Mouse (Mus musculus): ENCODE results near the gene Apom. TPM values are rescaled to one million over a fixed set of nuclear protein-coding genes. Genes with fewer than 3 reads are reported as not detected.
A peak's percentile ranks its signal among the peaks of the same experiment; 100 is the strongest.

Apom gene
- polyA plus RNA-seq, 1 experiment from 2014 or later, result 573 TPM

DNA sequence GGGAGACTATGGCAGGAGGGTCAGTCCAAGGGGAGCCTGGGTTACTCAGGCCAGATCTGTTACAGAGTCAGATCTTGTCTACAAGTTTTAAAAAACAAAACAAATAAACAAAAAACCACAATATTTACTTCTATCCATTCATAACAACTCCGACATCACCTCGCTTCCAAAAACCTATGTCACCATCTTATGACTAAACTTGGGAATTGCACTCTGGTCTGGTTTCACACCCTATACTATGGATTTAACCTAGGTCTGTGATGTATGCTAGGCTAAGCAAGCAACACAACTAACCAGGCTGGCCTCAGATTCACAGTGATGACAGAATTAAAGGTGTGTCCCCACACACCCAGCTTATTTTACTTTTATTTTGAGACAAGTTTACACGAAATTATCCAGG, 25.3 kb downstream of the Apom start:
- H3K4me2 ChIP-seq, result no peak overlapping the region
- H3K9ac ChIP-seq, result peak overlapping the region; percentile 67; the same call in 1 of the 2 replicates
- WGBS (ENCODE audit: insufficient replicate concordance), result 53% methylated on average over 3 of the region's 3 CpGs
- no peak overlapping the region for H3K27ac ChIP-seq
- no peaks in the 10 kb centered on the region for H3K9me3 ChIP-seq (replicated peaks)
- ATAC-seq (ENCODE audit: low read depth) (no peak), DNase-seq (no peak)
- peaks cover 49% of the 10 kb centered on the region for H3K4me1 ChIP-seq (replicated peaks)
- peaks cover 23% of the 10 kb centered on the region for H3K36me3 ChIP-seq
- H3K27me3 ChIP-seq, result no peaks in the 10 kb centered on the region
- no peak overlapping the region for H3K4me3 ChIP-seq (replicated peaks)

DNA sequence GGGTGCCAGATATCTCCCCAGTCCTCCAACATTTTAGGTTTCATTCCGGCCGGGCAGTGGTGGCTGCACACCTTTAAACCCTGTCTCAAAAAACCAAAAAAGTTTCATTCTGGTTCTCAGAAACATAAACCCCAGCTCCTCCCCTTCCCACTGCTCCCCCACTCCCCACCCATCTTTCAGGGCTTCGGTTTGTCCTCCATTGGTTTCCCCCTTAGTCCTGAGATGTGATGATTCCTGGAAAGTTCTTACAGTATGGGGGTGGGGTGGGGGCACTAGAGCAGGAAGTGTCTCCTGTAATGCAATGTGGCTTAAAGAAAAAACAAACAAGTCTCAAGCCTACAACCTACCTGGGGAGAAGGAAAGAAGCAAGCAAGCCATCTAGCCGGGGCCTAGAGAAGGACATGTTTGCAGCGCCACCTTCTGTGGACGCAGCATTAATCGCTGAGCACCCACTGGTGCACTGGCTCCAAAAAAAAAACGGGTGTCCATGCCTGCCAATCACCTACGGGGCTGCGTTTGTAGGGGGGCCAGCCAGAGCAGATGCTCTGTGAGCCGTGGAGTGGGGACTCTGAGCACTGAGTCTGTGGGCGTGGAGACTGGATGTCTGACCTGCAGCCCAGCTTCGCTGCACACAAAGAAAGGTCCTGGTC, 26.0 kb downstream of the Apom start:
- Histone ChIP-seq H3K9me3 (replicated peaks) (no peaks in the 10 kb centered on the region), H3K4me3 (replicated peaks) (no peak overlapping the region), H3K4me1 (replicated peaks) (peaks cover 54% of the 10 kb centered on the region), H3K27me3 (no peaks in the 10 kb centered on the region), H3K4me2 (peak overlapping the region; percentile 18), H3K27ac (peak overlapping the region; percentile 92), H3K36me3 (peaks cover 30% of the 10 kb centered on the region), H3K9ac (peak overlapping the region; percentile 67)
- 26% methylated on average over 13 of the region's 13 CpGs for WGBS (ENCODE audit: insufficient replicate concordance)
- ATAC-seq (ENCODE audit: low read depth) (no peak; the same call in 1 of the 2 replicates), DNase-seq (peak; percentile 40)

DNA sequence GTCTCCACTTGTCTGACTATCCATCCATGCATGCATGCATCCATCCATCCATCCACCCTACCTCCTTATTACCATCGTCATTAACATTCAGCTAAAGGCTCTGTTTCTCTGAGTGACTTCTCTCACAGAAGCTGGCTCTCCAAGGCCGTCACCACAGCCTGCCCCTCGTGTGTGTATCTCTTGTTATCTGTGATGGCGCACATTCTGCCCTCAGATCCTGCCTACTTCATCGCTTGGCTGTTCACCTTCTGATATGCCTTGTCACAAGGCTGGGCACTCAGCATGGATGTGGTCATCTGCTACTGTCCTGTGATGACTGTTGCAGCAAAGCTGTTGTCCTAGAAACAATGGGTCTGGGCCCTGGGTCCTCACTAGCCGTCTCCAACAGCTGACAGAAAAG, 27.1 kb downstream of the Apom start:
- no peaks in the 10 kb centered on the region for H3K9me3 ChIP-seq (replicated peaks)
- ATAC-seq (ENCODE audit: low read depth) (peak; percentile 89), DNase-seq (peak; percentile 76)
- 20% methylated on average over 6 of the region's 6 CpGs for WGBS (ENCODE audit: insufficient replicate concordance)
- H3K9ac ChIP-seq, result peak overlapping the region; percentile 67
- peak overlapping the region; percentile 7; the same call in 1 of the 2 replicates for H3K4me3 ChIP-seq (replicated peaks)
- peak overlapping the region; percentile 48 for H3K4me2 ChIP-seq
- H3K36me3 ChIP-seq, result peaks cover 41% of the 10 kb centered on the region
- H3K27ac ChIP-seq, result peak overlapping the region; percentile 92
- H3K27me3 ChIP-seq, result no peaks in the 10 kb centered on the region
- peaks cover 64% of the 10 kb centered on the region for H3K4me1 ChIP-seq (replicated peaks)

DNA sequence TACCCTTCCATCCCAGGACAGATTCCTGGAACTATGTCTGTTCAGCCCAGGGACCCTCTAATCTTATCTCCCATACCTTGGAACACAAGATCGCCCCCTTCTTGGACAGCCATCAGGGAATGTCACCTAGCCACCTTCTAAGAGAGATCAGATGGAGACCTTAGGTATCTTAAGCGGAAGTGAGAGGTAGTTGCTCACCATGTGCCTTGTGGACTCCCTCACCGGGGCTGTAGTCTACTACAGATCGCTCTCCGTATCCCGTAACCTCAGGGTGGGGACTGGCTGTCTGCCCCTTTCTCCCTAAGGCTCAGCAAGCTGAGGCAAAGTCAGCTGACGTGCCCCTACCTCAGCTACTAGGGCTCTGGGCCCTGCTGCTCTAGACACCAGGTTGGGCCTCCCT, 27.8 kb downstream of the Apom start:
- peak overlapping the region; percentile 92 for H3K27ac ChIP-seq
- ATAC-seq (ENCODE audit: low read depth) (no peak), DNase-seq (no peak)
- no peaks in the 10 kb centered on the region for H3K27me3 ChIP-seq
- 65% methylated on average over 7 of the region's 7 CpGs for WGBS (ENCODE audit: insufficient replicate concordance)
- peak overlapping the region; percentile 7 for H3K4me3 ChIP-seq (replicated peaks)
- H3K36me3 ChIP-seq, result peaks cover 48% of the 10 kb centered on the region
- peaks cover 64% of the 10 kb centered on the region for H3K4me1 ChIP-seq (replicated peaks)
- peak overlapping the region; percentile 48 for H3K4me2 ChIP-seq
- no peaks in the 10 kb centered on the region for H3K9me3 ChIP-seq (replicated peaks)
- H3K9ac ChIP-seq, result peak overlapping the region; percentile 67

DNA sequence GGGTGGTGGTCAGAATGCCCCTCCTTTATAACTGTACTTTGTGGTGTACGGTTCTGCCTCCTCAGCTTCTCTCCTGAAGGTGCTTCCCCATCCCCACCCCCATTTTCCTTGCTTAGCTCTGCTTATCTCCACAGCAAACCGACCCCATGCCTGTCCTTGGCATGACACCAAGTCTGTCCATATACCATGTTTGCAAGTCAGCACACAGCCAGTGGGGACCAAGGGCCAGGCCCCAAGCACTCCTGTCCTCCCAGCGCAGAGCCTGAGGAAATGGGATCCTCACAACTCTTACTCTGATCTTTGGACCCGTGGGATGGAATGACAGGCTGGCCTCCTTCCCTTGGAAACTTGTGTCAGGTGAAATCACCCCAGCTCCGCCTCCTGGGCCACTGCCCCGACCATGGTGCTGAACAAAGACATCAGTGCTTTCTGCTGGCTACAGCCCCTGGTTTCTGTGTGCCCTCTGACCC, 28.6 kb downstream of the Apom start:
- H3K27me3 ChIP-seq, result no peaks in the 10 kb centered on the region
- ATAC-seq (ENCODE audit: low read depth) (no peak), DNase-seq (no peak)
- whole genome bisulfite sequencing (ENCODE audit: insufficient replicate concordance), result 53% methylated on average over 6 of the region's 6 CpGs
- H3K27ac ChIP-seq, result peak overlapping the region; percentile 92
- H3K36me3 ChIP-seq, result peaks cover 56% of the 10 kb centered on the region
- no peaks in the 10 kb centered on the region for H3K9me3 ChIP-seq (replicated peaks)
- H3K4me1 ChIP-seq (replicated peaks), result peaks cover 64% of the 10 kb centered on the region
- H3K4me3 ChIP-seq (replicated peaks), result no peak overlapping the region
- no peak overlapping the region for H3K4me2 ChIP-seq
- H3K9ac ChIP-seq, result peak overlapping the region; percentile 67

DNA sequence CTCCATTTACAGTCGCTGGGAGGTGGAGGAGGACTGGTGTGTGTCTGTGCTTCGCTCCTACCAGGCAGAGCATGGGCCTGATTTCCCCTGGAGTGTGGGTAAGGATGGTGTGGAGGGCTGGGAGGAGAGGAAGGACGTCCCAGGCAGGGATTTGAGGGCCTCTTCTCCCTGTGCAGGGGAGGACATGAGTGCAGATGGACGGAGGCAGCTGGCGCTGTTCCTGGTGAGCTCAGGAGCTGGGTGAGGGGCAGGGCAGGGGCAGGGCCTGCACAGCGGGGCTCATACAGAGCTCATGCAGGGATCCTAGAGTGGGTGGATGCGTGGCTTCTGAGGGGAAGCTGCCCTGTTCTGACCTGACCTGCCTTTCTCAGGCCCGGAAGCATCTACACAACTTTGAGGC, 29.6 kb downstream of the Apom start:
- H3K4me1 ChIP-seq (replicated peaks), result peaks cover 64% of the 10 kb centered on the region
- DNase-seq (no peak), ATAC-seq (ENCODE audit: low read depth) (no peak)
- no peaks in the 10 kb centered on the region for H3K9me3 ChIP-seq (replicated peaks)
- H3K9ac ChIP-seq, result no peak overlapping the region
- H3K27ac ChIP-seq, result peak overlapping the region; percentile 92
- H3K27me3 ChIP-seq, result no peaks in the 10 kb centered on the region
- 71% methylated on average over 8 of the region's 8 CpGs for WGBS (ENCODE audit: insufficient replicate concordance)
- no peak overlapping the region for H3K4me3 ChIP-seq (replicated peaks)
- H3K4me2 ChIP-seq, result no peak overlapping the region
- peaks cover 64% of the 10 kb centered on the region for H3K36me3 ChIP-seq

DNA sequence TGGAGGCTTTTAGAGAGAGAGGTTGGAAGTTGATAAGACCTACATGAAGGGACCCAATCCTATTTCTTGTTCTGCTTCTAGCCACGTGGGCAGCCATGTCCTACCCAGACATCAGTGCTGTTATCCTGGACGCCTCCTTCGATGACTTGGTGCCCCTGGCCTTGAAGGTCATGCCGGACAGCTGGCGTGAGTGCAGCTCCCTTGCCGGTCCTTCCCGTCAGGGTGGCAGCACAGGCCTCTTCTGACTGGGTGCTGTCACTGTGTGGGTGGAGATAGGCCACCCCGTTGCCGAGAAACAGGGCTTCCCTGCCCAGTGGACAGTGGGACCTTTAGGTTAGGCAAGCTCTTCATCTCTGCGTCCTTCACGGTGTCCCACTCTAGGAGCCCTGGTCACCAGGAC, 30.7 kb downstream of the Apom start:
- Histone ChIP-seq H3K9me3 (replicated peaks) (no peaks in the 10 kb centered on the region), H3K27ac (peak overlapping the region; percentile 1; the same call in 1 of the 2 replicates), H3K4me3 (replicated peaks) (no peak overlapping the region), H3K4me2 (no peak overlapping the region), H3K27me3 (no peaks in the 10 kb centered on the region), H3K9ac (no peak overlapping the region), H3K4me1 (replicated peaks) (peaks cover 61% of the 10 kb centered on the region), H3K36me3 (peaks cover 75% of the 10 kb centered on the region)
- DNase-seq (no peak), ATAC-seq (ENCODE audit: low read depth) (no peak)
- WGBS (ENCODE audit: insufficient replicate concordance), result 84% methylated on average over 11 of the region's 11 CpGs

DNA sequence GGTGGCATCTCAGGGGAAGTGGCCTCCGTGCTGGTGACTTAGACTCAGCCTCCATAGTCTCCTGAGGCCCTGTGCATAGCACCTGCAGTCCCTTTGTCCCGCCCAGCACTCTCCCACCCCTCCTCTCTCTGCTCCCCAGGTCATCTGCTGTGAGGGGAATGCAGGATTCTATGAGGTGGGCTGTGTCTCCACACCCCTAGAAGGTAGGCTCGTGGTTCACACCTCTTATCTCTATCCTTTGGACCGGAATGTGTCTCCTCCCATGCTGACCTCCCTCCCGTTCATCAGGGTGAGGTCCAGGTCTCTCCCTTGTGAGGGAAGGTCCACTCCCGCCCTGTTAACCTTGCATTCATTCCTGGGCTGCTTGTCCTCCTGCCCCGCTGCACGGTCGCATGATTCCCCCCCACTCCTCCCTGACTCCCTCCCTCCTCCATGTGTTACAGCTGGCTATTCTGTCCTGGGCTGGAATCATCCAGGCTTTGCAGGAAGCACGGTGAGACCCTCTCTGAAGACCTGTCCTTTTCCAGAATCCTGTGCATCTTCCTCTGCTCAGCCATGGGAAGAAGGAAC, 31.6 kb downstream of the Apom start:
- WGBS (ENCODE audit: insufficient replicate concordance), result 72% methylated on average over 10 of the region's 10 CpGs
- Histone ChIP-seq H3K27ac (no peak overlapping the region), H3K9ac (no peak overlapping the region), H3K27me3 (no peaks in the 10 kb centered on the region), H3K4me3 (replicated peaks) (no peak overlapping the region), H3K4me2 (no peak overlapping the region), H3K9me3 (replicated peaks) (no peaks in the 10 kb centered on the region), H3K36me3 (peaks cover 84% of the 10 kb centered on the region), H3K4me1 (replicated peaks) (peaks cover 52% of the 10 kb centered on the region)
- no peak for DNase-seq
- ATAC-seq (ENCODE audit: low read depth), result no peak

DNA sequence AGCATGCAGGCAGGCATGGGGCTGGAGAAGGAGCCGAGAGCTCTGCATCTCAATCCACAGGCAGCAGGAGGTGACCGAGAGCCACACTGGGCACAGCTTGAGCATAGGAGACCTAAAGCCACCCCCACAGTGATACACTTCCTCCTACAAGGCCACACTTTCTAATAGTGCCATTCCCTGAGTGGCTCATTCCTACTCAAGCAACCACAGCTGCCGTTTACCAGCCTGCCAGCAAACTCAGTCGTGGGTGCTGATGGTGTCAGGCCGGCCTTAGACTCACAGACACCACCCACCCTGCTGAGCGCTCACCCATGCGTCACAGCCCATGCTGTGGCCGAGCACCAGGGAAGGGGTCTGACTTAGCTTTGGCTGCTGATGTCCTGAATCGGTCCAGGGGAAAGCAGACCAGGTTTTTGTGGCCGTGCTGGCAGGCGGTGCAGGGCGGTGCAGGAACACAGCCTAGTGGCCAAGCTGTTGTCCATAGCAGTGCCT, 34.6 kb downstream of the Apom start:
- Histone ChIP-seq H3K4me1 (replicated peaks) (peaks cover 31% of the 10 kb centered on the region), H3K36me3 (peaks cover 98% of the 10 kb centered on the region), H3K4me2 (no peak overlapping the region), H3K9me3 (replicated peaks) (no peaks in the 10 kb centered on the region), H3K27ac (no peak overlapping the region), H3K4me3 (replicated peaks) (no peak overlapping the region), H3K27me3 (no peaks in the 10 kb centered on the region), H3K9ac (no peak overlapping the region)
- ATAC-seq (ENCODE audit: low read depth) (no peak), DNase-seq (no peak)
- 87% methylated on average over 12 of the region's 12 CpGs for WGBS (ENCODE audit: insufficient replicate concordance)

DNA sequence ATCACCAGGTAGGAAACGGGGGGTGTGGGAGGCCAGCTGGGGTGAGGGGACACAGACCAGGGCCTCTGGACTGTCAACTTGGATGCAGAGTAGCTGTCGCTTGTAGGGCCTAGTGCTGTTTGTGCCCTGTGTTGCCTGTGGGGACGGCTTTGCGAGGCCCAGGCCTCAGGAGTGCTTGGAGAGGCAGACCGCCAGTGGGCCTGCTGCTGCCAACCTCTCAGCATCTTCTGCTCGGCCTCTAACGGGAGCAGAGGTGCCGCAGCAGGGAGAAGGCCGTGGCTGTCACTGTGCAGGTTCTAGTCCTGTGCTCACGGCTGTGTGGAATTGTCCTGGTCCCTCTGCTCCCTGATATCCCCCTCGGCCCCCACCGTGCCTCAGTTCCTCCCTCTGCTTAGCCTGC, 35.3 kb downstream of the Apom start:
- Histone ChIP-seq H3K4me3 (replicated peaks) (no peak overlapping the region), H3K4me2 (no peak overlapping the region), H3K9ac (no peak overlapping the region), H3K4me1 (replicated peaks) (peaks cover 28% of the 10 kb centered on the region), H3K36me3 (peaks cover 97% of the 10 kb centered on the region), H3K9me3 (replicated peaks) (no peaks in the 10 kb centered on the region), H3K27ac (no peak overlapping the region), H3K27me3 (no peaks in the 10 kb centered on the region)
- DNase-seq (no peak), ATAC-seq (ENCODE audit: low read depth) (no peak)
- 88% methylated on average over 12 of the region's 12 CpGs for WGBS (ENCODE audit: insufficient replicate concordance)

DNA sequence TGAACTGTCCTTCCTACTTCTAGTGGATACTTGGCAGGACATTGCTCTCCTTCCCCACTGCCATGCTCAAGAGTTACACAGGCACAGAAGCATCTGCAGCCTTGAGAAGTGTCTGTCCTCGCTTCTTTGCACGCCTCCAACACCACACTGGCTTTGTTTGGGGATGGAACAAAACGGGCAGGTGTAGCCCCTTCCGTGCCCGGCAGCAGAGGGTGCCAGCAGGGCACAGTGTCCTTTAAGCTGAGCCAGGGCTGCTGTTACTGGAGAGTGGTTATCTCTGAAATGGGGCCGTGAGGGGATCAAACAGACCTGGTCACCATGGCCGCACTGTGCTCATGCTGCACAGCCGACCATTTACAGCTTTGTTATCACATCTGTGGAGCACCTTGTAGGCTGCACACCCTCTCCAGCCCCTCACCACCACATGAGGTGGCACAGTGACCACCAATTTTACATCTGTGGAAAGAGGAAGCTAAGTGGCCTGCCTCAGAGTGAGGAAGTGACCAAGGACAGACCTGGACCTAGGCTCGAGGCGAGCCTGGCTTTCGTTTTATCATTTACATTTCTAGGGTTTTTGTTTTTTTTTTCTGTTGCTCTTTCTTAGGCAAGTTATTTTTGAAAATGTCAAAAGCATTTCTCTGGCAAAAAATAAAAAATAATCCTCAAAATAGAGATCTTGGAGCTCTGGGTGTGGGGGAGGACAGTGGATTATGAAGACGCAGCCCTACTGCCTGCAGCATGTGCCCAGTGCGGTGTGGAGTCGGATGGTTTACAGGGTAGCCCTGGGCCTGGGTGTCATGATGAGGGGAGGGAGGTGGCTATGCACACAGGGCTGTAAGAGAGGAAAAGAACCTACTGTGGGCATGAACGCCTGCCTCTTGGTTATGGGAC, 37.1 kb downstream of the Apom start:
- Histone ChIP-seq H3K9ac (no peak overlapping the region), H3K4me3 (replicated peaks) (no peak overlapping the region), H3K9me3 (replicated peaks) (no peaks in the 10 kb centered on the region), H3K36me3 (peaks cover 89% of the 10 kb centered on the region), H3K27me3 (no peaks in the 10 kb centered on the region), H3K4me2 (no peak overlapping the region), H3K4me1 (replicated peaks) (peaks cover 31% of the 10 kb centered on the region), H3K27ac (no peak overlapping the region)
- ATAC-seq (ENCODE audit: low read depth) (no peak), DNase-seq (no peak)
- WGBS (ENCODE audit: insufficient replicate concordance), result 78% methylated on average over 15 of the region's 15 CpGs

Data from liver, embryonic 13.5 days (tissue).